Mouse (Mus musculus): ENCODE results near the gene Zc3h7a. TPM values are rescaled to one million over a fixed set of nuclear protein-coding genes. Genes with fewer than 3 reads are reported as not detected.

The Zc3h7a gene
- total and polyA plus RNA-seq, 3 experiments: 48.7 to 202 (median 77.4) TPM

GRCm38 (mm10) chr16:11134348-11135344, 41.5 kb downstream of the Zc3h7a start, which contains the start of gene Txndc11:
Txndc11 (minus strand) TSS chr16:11134650.
- Histone ChIP-seq H3K27me3 (ENCODE audit: control insufficient read depth in 1 of 2, insufficient read depth in 2 of 2, low read length in 2 of 2) (no peaks in the 10 kb centered on the region), H3K9me3 (replicated peaks; ENCODE audit: insufficient read depth, low read length) (no peaks in the 10 kb centered on the region), H3K36me3 (ENCODE audit: control insufficient read depth in 1 of 2, insufficient read depth in 2 of 2, low read length in 2 of 2) (peaks cover 3 to 28% of the 10 kb centered on the region in 2 experiments), H3K79me2 (ENCODE audit: control insufficient read depth, insufficient read depth, low read length, poor library complexity) (peaks cover 32% of the 10 kb centered on the region), H3K9ac (ENCODE audit: control insufficient read depth, low read depth, low read length, poor library complexity, severe bottlenecking) (peak within 1 kb of the TSS; percentile 96), H3K27ac (ENCODE audit: control insufficient read depth, low read depth, low read length) (peak within 1 kb of the TSS; percentile 96), H3K4me3 (ENCODE audit: control insufficient read depth in 1 of 2, insufficient read depth in 1 of 2, low read depth in 2 of 2, low read length in 2 of 2) (peak within 1 kb of the TSS; percentile 81 to 100), H3K4me1 (ENCODE audit: control insufficient read depth in 1 of 2, insufficient read depth in 2 of 2, low read length in 2 of 2) (peaks cover 4 to 9% of the 10 kb centered on the region in 2 experiments)
- TF ChIP-seq MYB (IDR thresholded peaks at IDR 0.05; ENCODE audit: low read depth, low read length) (peak; percentile 80), MAX (IDR thresholded peaks at IDR 0.05; ENCODE audit: low read length) (peak; percentile 84), POLR2A (IDR thresholded peaks at IDR 0.05; ENCODE audit: control insufficient read depth in 1 of 2, insufficient read depth in 1 of 2, low read depth in 1 of 2, low read length in 2 of 2, poor library complexity in 1 of 2) (peak; percentile 90 to 93), KAT2A (conservative IDR thresholded peaks at IDR 0.05; ENCODE audit: low read depth, low read length) (peak; percentile 61), EP300 (IDR thresholded peaks at IDR 0.05; ENCODE audit: low read depth in 1 of 2, low read length in 2 of 2) (peak; percentile 54 to 72; a peak in 3 of 4 replicates), GATA1 (IDR thresholded peaks at IDR 0.05; ENCODE audit: low read depth, low read length) (peak; percentile 64), NELFE (IDR thresholded peaks at IDR 0.05; ENCODE audit: low read depth, low read length) (peak; percentile 82), ZMIZ1 (IDR thresholded peaks at IDR 0.05; ENCODE audit: low read depth, low read length) (peak; percentile 63; the same call in 1 of the 2 replicates), MAZ (IDR thresholded peaks at IDR 0.05; ENCODE audit: low read depth, low read length) (peak; percentile 83), BHLHE40 (IDR thresholded peaks at IDR 0.05; ENCODE audit: borderline replicate concordance, low read depth, low read length) (peak; percentile 67; the same call in 1 of the 2 replicates), MYC (IDR thresholded peaks at IDR 0.05; ENCODE audit: low read depth, low read length) (no peak; the same call in none of the 2 replicates), NRF1 (IDR thresholded peaks at IDR 0.05; ENCODE audit: insufficient read depth, low read depth, low read length, poor library complexity, severe bottlenecking) (peak; percentile 95), JUND (IDR thresholded peaks at IDR 0.05; ENCODE audit: low read depth, low read length) (no peak), ETS1 (IDR thresholded peaks at IDR 0.05; ENCODE audit: low read depth, low read length) (peak; percentile 85), SIN3A (IDR thresholded peaks at IDR 0.05; ENCODE audit: low read length) (peak; percentile 96), RAD21 (IDR thresholded peaks at IDR 0.05; ENCODE audit: low read depth, low read length) (no peak), ZNF384 (IDR thresholded peaks at IDR 0.05; ENCODE audit: low read depth, low read length) (no peak), ELF1 (IDR thresholded peaks at IDR 0.05; ENCODE audit: low read depth, low read length) (peak; percentile 96), POLR2AphosphoS2 (IDR thresholded peaks at IDR 0.05; ENCODE audit: low read length) (peak; percentile 75), HCFC1 (IDR thresholded peaks at IDR 0.05; ENCODE audit: low read depth, low read length) (peak; percentile 86), CHD1 (IDR thresholded peaks at IDR 0.05; ENCODE audit: low read depth, low read length) (no peak), MXI1 (IDR thresholded peaks at IDR 0.05; ENCODE audit: low read depth, low read length) (peak; percentile 95), POLR2AphosphoS5 (IDR thresholded peaks at IDR 0.05; ENCODE audit: borderline replicate concordance, low read depth, low read length) (no peak), TAL1 (IDR thresholded peaks at IDR 0.05; ENCODE audit: low read length) (peak; percentile 70), TBP (IDR thresholded peaks at IDR 0.05; ENCODE audit: low read depth, low read length) (peak; percentile 63; the same call in 1 of the 2 replicates), CTCF (IDR thresholded peaks at IDR 0.05 in 2 of 3, conservative IDR thresholded peaks at IDR 0.05 in 1 of 3; ENCODE audit: control insufficient read depth in 1 of 3, insufficient read depth in 1 of 3, low read depth in 2 of 3, low read length in 3 of 3, poor library complexity in 1 of 3, severe bottlenecking in 1 of 3) (no peak), RCOR1 (IDR thresholded peaks at IDR 0.05; ENCODE audit: low read depth, low read length) (no peak), TCF12 (IDR thresholded peaks at IDR 0.05; ENCODE audit: low read depth, low read length) (peak; percentile 72), USF1 (IDR thresholded peaks at IDR 0.05; ENCODE audit: low read depth, low read length) (peak; percentile 31)
- DNase-seq (ENCODE audit: low read depth, low spot score): peak; percentile 99

Measured in MEL (cell line).